Mouse (Mus musculus): ENCODE data around the gene Med18.
"Not testable (repeated sequence)": the region's sequence is repeated elsewhere in the genome, so short reads cannot be mapped to it uniquely, and the experiment has no call there.

Med18 gene

DNA sequence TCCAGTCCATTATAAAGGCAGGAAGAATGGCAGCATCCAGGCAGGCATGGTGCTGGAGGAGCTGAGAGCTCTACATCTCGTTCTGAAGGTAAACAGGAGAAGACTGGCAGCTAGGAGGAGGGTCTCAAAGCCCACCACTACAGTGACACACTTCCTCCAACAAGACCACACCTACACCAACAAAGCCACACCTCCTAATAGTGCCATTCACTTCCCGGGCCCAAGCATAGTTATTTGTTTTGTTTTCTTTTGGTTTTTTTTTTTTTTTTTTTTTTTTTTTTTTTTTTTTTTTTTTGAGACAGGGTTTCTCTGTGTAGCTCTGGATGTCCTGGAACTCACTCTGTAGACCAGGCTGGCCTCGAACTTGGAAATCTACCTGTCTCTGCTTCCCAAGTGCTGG lies 18.4 kb upstream of the Med18 start:
- not testable (repeated sequence) for DNase-seq (ENCODE audit: low spot score in 2 of 2)

DNA sequence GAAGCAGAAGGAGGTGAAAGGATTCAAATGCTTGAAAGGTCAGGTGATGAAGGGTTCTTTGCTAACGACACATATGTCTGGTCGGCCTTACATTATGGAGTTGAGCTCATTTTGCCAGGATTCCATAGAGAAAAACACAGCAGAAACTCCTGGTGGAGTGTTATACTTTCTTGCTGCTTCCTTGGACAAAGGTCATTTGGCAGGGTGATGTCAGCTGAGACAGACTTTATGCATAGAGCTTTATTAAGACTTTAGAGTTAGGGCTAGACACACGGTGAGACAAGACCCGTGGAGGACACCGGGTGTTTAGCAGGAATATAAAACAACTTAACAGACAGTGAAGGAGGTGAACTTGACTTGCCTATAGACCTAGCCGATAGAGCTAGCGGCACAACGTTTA lies 14.1 kb upstream of the Med18 start:
- DNase-seq (ENCODE audit: low spot score in 2 of 2): no peak

DNA sequence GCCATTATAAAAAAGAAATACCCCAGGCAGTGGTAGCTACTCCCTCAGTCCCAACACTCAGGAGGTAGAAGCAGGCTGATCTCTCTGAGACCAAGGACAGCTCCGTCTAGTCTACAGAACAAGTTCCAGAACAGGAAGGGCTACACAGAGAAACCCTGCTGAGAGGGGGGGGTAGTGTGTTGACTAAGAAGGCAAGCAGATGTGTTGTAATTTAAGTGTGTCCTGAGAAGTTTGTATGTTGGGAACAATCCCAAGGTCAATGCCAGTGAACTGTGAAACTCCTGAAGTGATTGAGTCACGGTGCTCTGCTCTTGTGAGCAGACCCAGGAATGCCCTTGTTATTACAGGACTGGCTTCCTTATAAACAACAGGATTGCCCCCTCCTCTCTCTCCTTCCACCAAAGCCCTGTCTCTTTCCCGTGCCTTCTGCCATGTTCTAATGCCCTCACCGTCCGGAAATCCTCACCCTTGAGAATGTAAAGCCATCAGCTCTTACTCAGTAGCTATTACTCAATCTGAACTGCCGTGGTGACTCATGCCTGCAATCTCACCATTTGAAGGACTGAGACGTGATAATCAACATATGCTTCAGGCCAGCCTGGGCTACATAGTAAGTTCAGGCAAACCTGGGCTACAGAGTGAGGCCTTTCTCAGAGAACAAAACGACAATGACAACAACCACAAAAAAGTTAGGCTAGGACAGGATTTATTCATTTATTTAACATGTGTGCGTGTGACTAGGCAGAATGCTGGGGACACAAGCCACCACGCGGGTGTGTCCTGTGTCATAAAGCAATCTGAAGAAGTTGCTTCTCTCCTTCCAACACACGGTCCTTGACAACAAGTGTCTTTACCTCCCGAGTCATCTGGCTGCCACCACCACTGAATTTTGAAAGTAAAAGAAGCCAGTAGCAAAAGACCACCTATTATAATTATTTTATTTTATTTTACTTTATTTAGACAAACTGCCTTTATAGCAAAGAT lies 12.5 kb upstream of the Med18 start:
- no peak for DNase-seq (ENCODE audit: low spot score in 2 of 2)

DNA sequence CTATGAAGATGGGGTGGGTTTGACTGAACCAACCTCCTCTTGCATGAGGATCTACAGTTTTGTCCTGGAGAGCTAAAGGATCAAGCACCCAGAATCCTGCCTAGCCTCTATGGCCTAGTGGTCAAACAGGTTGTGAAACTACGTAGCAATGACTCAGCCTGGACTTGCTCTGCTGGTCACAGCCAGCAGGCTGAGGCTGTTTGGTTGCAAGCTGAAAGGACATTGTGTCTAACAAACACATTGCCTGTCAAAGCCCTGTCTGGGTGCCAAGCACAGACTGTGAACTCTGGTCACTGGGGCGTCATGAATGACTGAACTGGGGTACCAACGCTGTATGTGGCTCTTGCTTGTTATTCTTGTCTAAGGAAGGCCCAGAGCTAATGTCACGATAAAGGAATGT lies 10.9 kb upstream of the Med18 start:
- DNase-seq (ENCODE audit: low spot score in 2 of 2): no peak

DNA sequence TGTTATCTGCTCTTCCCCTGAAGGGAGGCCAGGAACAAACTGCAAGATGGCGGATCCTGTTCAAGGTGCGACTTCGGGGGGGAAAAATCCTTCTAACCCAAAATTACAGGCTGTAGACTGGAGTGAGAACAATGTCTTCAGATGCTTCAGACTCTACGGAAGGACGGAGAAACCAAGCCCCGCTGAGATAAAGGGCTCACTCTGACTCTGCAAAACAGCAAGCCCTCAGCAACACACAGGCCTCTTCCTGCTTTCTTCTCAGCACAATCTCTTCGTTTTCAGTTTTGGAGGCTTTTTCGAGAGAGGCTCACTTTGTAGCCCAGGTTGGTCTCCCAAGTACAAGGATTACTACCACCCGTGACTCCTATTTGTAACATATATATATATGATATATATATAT lies 9.7 kb upstream of the Med18 start:
- no peak for DNase-seq (ENCODE audit: low spot score in 2 of 2)

DNA sequence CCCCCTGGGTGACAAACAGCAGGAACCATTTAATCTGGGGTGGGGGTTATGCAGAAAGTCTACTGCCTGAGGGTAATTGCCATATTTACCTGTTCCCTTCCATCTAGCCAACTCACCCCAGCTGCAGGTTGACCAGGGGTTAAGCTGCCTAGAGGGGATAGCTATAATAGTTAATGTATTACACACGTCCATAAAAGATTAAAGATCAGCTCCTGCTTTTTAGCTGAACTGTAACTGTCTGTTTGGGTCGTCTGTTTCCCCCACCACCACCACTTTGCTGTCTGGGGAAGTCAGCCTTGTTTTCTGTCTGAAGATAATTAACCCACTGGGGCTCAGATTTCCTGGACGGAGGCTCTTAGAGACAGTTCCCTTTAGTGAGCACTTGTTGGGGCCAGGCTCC lies 6.2 kb upstream of the Med18 start:
- DNase-seq (ENCODE audit: low spot score in 2 of 2): no peak

DNA sequence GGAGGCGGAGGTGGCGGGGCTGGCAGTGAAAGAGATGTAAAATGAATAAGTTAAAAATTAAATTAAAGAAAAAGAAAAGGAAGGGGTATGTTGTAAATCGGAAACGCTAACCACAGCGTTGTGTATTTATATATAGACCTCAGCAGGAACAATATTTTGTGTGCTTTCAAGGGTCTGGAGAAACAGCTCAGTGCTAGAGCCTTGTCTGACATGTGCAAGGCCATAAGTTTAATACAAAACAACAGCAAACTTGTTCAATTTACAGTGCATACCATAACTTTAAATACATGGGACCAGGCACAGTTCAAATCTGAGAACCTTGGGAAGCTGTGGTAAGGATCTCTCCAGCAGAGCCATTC lies 513 bp upstream of the Med18 start:
- no peak for DNase-seq (ENCODE audit: low spot score in 2 of 2)

DNA sequence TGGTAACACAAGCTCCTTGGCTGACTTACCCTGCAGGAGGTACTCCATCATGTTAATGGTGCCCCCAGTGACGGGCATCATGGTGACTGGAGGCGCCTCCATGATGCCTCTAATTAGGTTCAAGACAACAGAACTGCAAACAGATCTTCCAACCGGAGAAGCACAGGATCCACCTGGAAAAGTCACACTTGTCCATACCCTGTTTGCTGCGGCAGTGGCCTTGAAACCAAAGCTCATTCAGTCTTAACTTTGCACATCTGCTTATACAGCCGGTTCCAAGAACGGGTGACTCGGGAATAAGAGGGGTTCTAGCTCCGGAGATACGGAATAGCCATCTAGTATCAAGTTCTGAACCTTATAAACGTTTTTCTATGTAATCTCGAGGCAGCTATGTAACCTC lies 885 bp downstream of the Med18 start:
- no peak for DNase-seq (ENCODE audit: low spot score in 2 of 2)

DNA sequence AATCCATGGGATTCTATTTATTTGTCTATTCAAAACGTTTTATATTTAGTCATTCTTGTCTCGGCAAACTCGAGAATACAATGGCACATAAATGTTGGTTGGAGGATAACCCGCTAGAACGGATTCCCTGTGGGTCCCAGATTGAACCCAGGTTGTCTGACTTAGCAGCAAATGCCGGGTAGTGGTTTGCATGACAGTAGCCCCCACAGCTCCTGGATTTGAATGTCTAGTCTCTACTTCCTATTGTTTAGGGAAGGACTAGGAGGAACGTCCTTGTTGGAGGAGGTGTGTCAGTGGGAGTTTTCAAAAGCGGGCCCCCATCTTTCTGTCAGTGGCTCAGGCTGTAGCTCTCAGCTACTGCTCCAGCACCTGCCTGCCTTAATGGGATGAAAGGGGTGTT lies 3.5 kb downstream of the Med18 start:
- DNase-seq (ENCODE audit: low spot score in 2 of 2): no peak

DNA sequence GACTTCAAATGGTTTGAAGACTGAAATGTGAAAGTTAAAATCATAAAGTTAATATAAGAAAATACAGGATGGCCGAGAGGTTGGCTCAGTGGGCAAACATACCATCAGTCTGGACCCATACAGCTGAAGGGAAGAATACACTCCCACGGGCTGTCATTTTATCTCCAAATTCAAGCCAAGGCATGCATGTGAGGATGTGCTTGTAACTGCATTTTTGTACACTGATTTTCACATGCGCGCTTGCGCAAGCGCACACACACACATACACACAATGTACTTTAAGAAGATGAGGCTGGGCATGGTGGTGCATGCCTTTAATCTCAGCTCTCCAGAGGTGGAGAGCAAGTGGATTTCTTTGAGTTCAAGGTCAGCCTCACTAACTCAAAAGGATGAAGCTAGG lies 8.2 kb downstream of the Med18 start:
- DNase-seq (ENCODE audit: low spot score in 2 of 2): no peak

DNA sequence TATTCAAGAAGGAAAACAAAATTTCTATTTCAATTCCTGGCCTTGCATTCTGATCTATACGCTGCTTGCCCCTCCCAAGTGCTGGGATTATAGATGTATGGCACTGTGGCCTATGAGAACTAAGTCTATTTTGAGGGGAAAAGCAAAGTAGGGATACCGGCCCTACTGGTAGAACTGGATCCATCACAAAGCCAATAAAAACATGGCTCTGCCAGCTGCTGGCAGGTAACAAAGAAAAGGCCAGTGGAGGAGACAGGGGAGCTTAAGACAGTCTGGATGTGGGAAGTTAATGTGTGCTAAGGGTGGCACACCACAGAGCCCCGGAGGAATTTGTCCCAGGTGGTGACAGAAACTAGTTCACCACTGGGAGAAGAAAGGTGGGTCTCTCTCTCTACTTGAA lies 8.6 kb downstream of the Med18 start:
- no peak for DNase-seq (ENCODE audit: low spot score in 2 of 2)

DNA sequence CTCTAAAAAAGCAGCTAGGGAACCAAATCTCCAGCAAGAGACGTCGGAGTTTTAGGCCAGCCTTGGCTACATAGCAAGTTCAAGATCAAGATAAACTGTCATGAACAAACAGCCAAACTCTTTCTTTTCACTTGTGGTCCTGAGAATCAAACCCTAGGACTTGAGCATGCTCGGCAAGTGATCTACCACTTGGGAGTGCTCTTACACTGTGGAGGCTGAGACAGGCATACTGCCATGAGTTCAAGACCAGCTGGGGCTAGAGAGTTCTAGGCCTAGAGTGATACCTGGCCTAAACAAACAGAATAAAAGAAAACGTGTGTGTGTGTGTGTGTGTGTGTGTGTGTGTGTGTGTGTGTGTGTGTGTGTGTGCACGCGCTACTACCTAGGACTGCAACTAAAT lies 9.5 kb downstream of the Med18 start:
- no peak for DNase-seq (ENCODE audit: low spot score in 2 of 2)

DNA sequence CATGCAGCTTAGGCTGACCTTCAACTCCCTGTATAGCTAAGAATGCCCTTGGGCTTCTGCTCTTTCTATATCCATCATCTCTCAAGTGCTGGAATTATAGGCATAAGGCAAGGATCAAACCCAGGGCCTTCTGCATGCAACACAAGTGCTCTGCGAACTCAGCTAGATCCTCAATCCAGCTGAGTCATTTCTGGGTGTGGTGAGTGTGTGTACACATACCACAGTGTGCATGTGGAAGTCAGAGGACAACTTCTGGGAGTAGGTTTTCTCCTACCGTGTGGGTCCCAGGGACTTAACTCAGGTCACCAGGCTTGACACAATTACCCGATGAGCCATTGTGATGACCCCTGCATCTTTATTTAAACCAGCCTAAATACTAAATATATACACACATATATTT lies 13.9 kb downstream of the Med18 start:
- no peak for DNase-seq (ENCODE audit: low spot score in 2 of 2)

DNA sequence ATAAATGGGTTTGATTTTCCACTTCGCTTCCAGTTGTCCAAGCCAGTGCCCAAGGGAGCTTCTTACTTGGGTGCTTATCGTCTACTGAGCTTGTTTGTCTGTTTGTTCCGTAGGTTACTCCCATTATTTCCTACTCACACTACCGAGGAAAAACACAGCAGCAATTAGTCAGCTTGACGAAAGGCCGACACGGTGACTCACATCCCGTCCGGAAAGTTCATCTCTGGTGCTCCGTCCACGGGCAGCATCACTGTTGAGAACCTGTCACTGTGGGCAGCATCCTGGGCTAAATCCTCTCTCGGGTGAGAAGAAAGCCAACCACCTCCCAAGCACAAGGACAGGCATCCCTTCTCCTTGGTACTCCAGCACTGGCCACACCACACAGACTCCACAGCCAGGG lies 17.6 kb downstream of the Med18 start:
- no peak for DNase-seq (ENCODE audit: low spot score in 2 of 2)

DNA sequence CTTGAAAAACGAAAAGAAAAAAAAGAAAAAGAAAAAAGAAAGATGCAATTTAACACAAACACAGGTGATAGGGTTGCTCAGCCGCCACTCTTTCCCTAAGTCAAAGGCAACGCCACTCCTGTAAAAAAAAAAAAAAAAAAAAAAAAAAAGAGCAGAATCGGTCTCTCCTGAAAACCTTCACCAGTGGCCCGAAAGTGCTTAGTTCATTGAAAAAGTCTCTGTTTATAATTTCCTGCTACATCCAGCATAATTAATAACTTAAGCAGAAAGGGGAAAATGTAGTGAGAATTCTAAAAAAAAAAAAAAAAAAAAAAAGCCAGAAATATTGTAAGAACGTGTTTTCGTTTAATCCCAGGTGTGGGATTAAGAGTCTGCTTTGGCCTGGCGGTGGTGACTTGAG lies 19.2 kb downstream of the Med18 start:
- DNase-seq (ENCODE audit: low spot score in 2 of 2): no peak

DNA sequence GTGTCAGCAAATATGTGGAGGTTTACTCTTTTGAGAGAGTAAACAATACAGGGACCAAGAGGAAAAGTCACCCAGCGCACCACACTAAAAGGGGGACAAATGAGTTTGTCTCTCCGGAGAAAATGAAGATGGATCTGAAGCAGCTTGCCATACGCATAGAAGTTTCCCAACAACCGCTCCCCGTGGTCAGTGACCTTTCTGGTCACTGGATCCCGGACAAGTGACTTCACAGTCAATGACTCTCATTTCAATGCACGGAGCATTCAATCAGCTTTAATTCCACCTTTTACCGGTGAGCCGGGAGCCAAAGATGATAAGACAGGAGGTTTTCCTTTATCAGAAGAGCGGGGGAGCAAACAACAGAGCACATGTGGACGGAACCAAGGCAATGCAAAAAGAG lies 25.9 kb downstream of the Med18 start:
- DNase-seq (ENCODE audit: low spot score in 2 of 2): no peak

DNA sequence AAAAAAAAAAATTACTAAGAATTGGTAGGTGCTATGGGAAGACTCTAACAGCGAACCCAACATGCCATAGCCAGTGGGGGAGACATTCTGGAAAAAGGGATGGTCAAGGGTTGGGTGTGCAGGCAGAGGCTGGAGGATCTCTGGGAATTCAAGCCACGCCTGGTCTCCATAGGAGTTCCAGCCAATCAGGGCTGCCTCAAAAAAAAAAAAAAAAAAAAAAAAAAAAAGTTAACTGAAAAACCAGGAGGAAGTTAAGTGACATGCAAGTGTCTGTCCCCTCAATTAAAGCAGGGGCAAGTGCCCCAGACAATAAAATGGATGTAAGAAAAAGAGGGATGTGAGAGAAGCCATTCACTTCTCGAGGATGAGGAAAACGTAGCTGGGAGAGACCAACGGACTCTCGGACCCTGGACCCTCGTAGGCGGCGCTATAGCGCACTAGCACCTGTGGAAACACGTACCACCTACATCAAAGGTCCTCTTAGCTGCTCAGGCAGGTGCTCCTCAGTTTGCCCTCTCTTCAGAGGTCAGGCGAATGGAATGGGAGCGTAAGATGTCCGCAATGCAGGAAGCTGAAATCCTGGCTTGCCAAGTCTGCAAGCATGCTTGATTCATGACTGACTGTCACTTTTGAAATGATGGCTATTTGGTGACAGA lies 30.9 kb downstream of the Med18 start:
- DNase-seq (ENCODE audit: low spot score in 2 of 2): no peak

DNA sequence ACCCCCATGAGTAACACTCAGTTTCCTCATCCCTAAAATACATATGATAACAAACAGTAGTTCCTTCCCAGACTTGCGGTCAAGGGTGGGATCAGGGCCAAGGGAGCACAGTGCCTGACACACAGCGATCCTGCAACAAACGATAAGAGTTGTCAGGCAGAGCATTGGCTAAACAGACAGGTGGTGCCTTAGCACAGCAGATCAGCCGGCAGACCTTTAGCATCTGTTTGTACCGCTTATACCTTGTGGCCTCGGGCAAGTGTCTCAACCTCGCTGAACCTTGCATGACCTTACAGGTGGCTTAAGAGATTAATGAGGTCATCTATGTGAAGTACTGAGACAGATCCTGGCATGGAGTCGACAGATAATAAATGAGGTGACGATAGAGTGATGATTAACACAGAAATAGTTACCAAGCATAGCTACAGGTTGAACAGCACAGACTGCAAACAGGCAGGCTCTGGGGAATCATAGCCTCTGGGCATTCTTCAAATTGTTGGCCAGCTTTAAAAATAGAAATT lies 35.6 kb downstream of the Med18 start:
- no peak for DNase-seq (ENCODE audit: low spot score in 2 of 2)

DNA sequence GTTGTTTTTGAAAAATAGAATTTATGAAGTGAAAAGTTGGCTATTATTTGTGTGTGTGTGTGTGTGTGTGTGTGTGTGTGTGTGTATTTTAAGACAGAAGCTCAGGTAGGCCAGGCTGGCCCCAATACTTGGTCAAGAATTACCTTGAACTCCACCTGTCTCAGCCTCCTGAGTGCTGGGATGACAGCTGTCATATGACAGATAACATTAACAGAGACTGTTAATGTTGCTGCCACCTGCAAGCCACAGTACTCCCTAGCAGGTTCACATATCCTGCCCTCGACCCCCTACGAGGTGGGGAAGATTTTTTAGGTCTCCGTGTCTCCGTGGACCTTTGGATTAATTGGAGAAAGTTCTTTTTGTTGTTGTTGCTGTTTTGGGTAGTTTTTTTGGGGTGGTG lies 36.2 kb downstream of the Med18 start:
- no peak for DNase-seq (ENCODE audit: low spot score in 2 of 2)

DNA sequence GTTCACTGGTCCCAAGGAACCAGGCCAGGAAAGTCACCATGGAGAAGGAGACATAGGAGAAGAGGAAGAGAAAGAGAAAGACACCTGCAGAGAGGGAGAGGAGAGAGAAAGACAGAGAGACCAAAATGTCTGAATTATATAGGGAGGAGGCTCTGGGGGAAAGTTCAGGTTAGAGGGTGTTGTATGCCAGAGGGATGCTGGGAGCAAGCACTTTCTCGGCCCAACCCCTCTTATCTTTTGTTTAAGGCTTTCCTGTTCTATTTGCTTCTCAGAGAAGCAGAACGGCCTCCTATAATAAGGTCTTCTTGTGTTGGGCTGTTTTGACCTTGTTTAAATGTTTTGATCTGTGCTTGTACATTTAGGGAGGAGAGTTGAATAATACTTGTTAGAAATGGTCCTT lies 37.7 kb downstream of the Med18 start:
- no peak for DNase-seq (ENCODE audit: low spot score in 2 of 2)

DNA sequence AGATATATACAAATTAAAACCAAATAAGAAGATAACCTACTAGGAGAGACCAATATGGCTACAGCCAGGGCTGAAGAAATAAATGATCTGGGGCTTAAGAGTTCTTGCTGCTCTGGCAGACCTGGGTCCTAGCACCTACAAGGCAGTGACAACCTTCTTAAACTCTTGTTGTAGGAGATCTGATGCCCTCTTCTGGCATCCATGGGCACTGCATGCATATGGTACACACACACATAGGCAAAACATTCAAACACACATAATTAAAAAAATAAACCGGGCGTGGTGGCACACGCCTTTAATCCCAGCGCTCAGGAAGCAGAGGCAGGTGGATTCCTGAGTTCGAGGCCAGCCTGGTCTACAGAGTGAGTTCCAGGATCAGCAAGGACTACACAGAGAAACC lies 39.0 kb downstream of the Med18 start:
- DNase-seq (ENCODE audit: low spot score in 2 of 2): no peak

DNA sequence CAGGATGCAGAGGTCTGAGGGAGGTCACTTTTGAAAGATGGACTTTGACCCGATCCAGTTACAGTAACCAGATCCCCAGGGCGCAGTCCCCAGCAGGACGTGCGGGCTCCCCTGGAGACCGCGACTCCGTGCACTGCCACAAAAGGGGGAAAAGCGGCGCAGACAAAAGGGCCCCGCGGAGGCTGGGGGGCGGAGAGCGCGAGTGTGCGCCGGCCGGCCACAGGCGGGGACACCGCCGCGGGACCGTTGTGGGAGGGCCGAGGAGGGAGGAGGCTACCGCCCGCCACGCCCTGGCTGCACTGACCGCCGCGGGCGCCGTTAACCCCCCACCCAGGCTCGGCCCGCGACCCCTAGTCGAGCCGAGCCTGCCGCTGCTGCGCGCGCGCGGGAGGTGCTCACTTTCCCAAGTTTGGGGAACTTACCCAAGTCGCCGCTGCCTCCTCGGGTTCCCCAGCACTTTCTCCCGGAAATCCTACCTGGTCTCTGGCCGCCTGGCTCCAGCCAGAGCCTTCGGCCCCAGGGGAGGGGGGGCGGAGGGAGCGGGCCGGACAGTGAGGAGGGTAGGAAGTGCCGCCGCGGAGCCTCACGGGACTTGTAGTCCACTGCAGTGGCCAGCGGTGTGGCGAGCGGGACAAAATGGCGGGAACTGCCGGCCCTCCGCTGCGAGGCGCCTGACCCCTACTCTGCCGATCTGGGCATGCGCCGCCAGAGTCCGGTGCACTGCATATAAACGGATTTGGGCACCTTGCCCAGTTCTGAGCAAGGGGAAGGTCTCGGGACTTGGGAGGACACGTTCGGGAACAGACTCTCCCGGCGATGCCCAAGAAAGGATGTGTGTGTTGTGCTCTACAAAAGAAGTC lies 41.6 kb downstream of the Med18 start, which contains the start of gene Phactr4:
Phactr4 (minus strand) TSS at position 567 of the 860 bp plus-strand sequence.
- DNase-seq (ENCODE audit: low spot score in 2 of 2): peak; percentile 77 to 80
